Mouse (Mus musculus) central nervous system, embryonic 18 days (tissue): Measurements from ENCODE around the gene Abhd14a. TPM values are rescaled to one million over a fixed set of nuclear protein-coding genes. Genes with fewer than 3 reads are reported as not detected.

Source experiments
- polyA plus RNA-seq: library from polyadenylated mRNA; depleted of rRNA; stranded (reverse); fragments of >200 nt; gene quantifications from 2 replicates; pipeline ENCODE4 v1.2.3, GENCODE M21; 2012; rRNA removed

The Abhd14a gene
- polyA plus RNA-seq: 92.3 and 95.3 TPM in 2 replicates

GRCm38 (mm10) chr9:106447348-106447747 is at the start of gene Abhd14a, which contains the start of gene Abhd14b:
TSS of gene Abhd14a (minus strand) at chr9:106447678.
TSS of gene Abhd14b (plus strand) at chr9:106447459.

GRCm38 (mm10) chr9:106476924-106477484 is 29.5 kb upstream of the Abhd14a start, which contains the start of gene Parp3:
TSS of gene Parp3 (minus strand) at chr9:106476949.

GRCm38 (mm10) chr9:106475663-106476001 is 28.2 kb upstream of the Abhd14a start, which contains the start of gene Rrp9:
TSS of gene Rrp9 (plus strand) at chr9:106475963.

GRCm38 (mm10) chr9:106465571-106466200 is 18.2 kb upstream of the Abhd14a start, which contains the start of gene Gpr62:
TSS of gene Gpr62 (minus strand) at chr9:106465938.

GRCm38 (mm10) chr9:106453271-106454070 is 6.0 kb upstream of the Abhd14a start, which contains the start of gene Pcbp4:
TSS of gene Pcbp4 (plus strand) at chr9:106453291.

GRCm38 (mm10) chr9:106429221-106430014 is 18.1 kb downstream of the Abhd14a start, which contains the start of gene Rpl29:
TSS of gene Rpl29 (plus strand) at chr9:106429454.

Other genes with a start within 250 kb of the Abhd14a start
- 28.7 and 29.5 TPM in 2 replicates for gene Ppm1m, start 247.9 kb downstream of the Abhd14a start, polyA plus RNA-seq
- 60.7 and 62.7 TPM in 2 replicates for gene Twf2, start 244.6 kb downstream of the Abhd14a start, polyA plus RNA-seq
- 0.22 and 0.24 TPM in 2 replicates for gene Tlr9, start 225.1 kb downstream of the Abhd14a start, polyA plus RNA-seq
- 78.6 and 80.9 TPM in 2 replicates for gene Alas1, start 199.0 kb downstream of the Abhd14a start, polyA plus RNA-seq
- gene Poc1a, start 166.6 kb downstream of the Abhd14a start, polyA plus RNA-seq: 8.3 and 9.5 TPM in 2 replicates
- gene Dusp7, start 79.0 kb downstream of the Abhd14a start, polyA plus RNA-seq: 43.2 and 43.9 TPM in 2 replicates
- 797 and 834 TPM in 2 replicates for gene Rpl29, start 18.2 kb downstream of the Abhd14a start, polyA plus RNA-seq
- gene Acy1, start 9.4 kb downstream of the Abhd14a start, polyA plus RNA-seq: 11.7 and 12.7 TPM in 2 replicates
- 21.1 and 21.6 TPM in 2 replicates for gene Abhd14b, start 219 bp downstream of the Abhd14a start, polyA plus RNA-seq
- gene Pcbp4, start 5.6 kb upstream of the Abhd14a start, polyA plus RNA-seq: 529 and 536 TPM in 2 replicates
- gene Gpr62, start 18.3 kb upstream of the Abhd14a start, polyA plus RNA-seq: 0.70 and 0.74 TPM in 2 replicates
- gene Rrp9, start 28.3 kb upstream of the Abhd14a start, polyA plus RNA-seq: 55.4 and 57.4 TPM in 2 replicates
- 1.8 and 2.3 TPM in 2 replicates for gene Parp3, start 29.3 kb upstream of the Abhd14a start, polyA plus RNA-seq
- gene Iqcf1, start 52.3 kb upstream of the Abhd14a start, polyA plus RNA-seq: not detected in 2 replicates
- gene Iqcf5, start 66.9 kb upstream of the Abhd14a start, polyA plus RNA-seq: 0.24 TPM in 1 of 2 replicates, not detected in the other
- gene Iqcf3, start 114.0 kb upstream of the Abhd14a start, polyA plus RNA-seq: not detected in 2 replicates
- not detected in 2 replicates for gene Iqcf4, start 123.3 kb upstream of the Abhd14a start, polyA plus RNA-seq
- gene Iqcf6, start 178.9 kb upstream of the Abhd14a start, polyA plus RNA-seq: not detected in 2 replicates
- 19.3 and 22.2 TPM in 2 replicates for gene Grm2, start 208.4 kb upstream of the Abhd14a start, polyA plus RNA-seq
- 69.3 and 72.1 TPM in 2 replicates for gene Tex264, start 238.2 kb upstream of the Abhd14a start, polyA plus RNA-seq